Mouse (Mus musculus) cerebral cortex, adult 2 months (tissue): ENCODE results near the gene Rab11fip4.

Source experiments
- WGBS: fragments of 180-500 bp; shearing (Covaris S2); methylation state at CpG from one replicate; pipeline ENCODE4 v1.1.7; 2018; 5-methylcytosine and 5-hydroxymethylcytosine counted together

Gene Rab11fip4

GRCm38 (mm10) chr11:79738725-79739558 is 147.9 kb downstream of the Rab11fip4 start:
- 50% methylated on average over 19 of the region's 19 CpGs for WGBS

- WGBS, result 90% methylated on average over 10 of the region's 10 CpGs
Observed at GRCm38 (mm10) chr11:79740740-79741512, 149.9 kb downstream of the Rab11fip4 start.

GRCm38 (mm10) chr11:79746552-79747102 is 155.6 kb downstream of the Rab11fip4 start:
- 92% methylated on average over 11 of the region's 11 CpGs for WGBS
